Mouse (Mus musculus) adrenal gland, postnatal 14 days (tissue): ENCODE results near the gene Cx3cl1. TPM values are rescaled to one million over a fixed set of nuclear protein-coding genes. Genes with fewer than 3 reads are reported as not detected.

Experiments
- DNase-seq: peaks from one replicate; pipeline ENCODE4 v3.0.0; 2021; ENCODE audit warnings: mixed read lengths
- total RNA-seq: library from RNA; stranded (reverse); gene quantifications from 2 replicates; pipeline ENCODE4 v1.2.3, GENCODE M21; 2021

Cx3cl1 gene
- total RNA-seq, 1 experiment from 2014 or later = 16.2 TPM

DNA sequence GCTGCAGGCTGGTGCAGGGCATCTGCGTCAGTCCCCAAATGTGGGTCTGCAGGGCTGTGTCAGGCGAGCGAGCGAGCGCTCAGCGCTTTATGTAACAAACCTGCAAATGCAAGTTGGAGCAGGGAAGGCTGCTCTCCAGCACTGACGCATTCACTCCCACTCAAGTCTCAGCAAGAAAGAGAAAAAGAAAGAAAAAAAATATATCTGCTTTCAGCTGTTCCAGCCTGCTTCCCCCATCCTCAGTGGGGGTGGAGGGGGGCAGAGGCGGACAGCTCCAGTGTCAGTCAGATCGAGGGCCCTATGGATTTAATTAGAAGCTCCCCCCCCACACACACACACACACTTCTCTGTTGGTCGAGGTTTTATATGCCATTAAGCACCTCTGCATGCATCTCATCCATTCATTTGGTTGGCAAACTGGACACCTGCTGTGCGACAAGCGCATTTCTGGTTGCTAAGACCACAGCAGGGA, 1.9 kb downstream of the Cx3cl1 start:
- no peak for DNase-seq

DNA sequence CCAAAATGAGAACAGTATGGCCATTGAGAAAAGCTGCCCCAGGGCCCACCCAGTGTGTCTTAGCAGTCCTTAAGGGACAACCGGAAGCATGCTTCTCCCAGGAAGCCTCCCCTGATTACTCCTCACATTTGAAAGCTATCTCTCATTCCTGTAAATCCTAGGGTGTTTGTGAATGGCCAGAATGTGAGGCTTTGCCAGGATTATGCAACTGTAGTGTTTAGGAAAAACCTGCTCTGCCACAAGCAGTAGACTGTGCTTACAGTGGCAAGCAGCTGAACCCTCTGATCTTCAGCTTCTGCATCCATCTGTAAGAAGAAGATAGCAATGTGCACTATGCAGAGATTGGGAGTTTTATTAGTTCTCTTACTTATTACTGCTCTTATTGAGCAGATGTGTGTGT, 2.8 kb downstream of the Cx3cl1 start:
- DNase-seq = no peak

DNA sequence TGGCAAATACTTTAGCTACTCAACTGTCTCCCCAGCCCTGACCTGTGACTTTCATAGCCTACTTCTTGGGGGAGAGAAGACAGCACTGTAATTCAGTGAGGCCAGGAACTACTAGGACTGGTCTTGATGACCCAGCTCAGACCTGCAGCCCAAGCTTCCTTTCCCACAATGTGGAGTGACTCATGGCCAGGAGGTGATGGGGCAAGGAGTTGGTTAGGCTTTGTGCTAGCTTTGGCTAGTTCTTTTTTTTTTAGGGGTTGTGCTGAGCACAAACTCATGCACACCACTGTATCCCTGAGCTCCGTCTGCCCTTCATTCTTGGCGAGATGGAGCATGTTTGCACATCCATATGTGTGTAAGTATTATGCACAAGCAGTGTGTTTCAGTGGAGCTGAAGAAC, 4.5 kb downstream of the Cx3cl1 start:
- DNase-seq = no peak

DNA sequence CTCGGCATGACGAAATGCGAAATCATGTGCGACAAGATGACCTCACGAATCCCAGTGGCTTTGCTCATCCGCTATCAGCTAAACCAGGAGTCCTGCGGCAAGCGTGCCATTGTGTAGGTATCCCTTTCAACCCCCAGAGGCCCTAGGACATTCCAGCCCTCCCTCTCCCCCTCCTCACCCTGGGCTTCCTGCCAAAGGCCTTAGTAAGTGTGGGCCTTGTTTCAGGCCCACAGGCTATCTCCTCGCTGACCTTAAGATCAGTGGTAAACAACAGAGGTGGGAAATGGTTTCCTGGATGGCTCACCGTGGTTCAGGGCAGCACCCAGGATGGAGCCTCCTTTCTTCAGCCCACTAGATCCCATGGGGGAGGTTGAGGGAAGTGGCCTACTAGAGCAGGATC, 6.2 kb downstream of the Cx3cl1 start:
- DNase-seq = no peak

DNA sequence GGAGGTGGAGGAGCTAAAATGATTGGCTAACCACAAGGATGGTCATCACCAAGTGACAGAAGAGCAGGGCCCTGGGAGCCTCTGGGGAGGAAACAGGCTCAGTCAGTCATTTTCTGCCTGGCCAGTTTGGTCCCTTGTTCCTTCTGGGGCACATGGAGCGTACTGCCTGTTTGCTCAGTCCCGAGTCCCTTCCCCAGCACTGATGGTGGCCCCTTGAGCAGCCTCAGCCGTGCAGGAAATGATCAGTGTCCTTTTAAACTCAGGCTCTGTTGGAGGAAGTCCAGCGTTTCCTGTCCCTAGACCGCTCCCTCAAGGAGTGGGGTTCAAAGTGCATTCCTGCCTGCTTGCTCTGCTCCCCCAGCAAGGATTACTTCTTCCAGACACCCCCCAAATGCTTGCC, 6.7 kb downstream of the Cx3cl1 start:
- DNase-seq = peak; percentile 47

DNA sequence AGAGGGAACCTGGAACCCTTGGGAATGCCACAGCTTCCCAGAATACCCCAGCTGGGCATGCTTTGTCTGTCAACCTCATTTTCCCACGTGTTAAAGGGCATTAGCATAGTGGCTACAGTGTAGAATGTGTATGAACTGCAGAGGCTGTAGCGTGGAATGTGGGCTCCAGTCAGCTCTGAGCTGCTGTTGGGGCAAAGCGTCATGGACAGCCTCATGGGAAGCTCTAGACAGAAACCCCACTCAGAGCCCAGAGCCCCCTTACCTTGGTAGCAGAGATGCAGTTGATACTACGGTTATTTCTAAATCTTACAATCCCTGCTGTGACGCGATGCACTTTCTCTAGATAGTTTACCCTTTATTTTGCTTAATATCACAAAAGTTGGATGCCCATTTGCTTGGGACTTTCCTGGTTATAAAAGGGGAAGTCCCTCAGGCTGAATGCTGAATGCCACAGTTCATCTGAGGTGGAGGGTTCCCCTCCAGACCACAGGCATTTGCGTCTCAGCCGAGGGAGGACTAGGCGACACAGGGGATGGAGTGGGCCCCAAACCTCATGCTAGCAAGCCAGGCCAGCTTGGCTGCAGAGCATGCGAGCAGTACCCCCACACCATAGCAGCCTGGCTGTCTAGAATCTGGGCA, 7.2 kb downstream of the Cx3cl1 start:
- DNase-seq = no peak

DNA sequence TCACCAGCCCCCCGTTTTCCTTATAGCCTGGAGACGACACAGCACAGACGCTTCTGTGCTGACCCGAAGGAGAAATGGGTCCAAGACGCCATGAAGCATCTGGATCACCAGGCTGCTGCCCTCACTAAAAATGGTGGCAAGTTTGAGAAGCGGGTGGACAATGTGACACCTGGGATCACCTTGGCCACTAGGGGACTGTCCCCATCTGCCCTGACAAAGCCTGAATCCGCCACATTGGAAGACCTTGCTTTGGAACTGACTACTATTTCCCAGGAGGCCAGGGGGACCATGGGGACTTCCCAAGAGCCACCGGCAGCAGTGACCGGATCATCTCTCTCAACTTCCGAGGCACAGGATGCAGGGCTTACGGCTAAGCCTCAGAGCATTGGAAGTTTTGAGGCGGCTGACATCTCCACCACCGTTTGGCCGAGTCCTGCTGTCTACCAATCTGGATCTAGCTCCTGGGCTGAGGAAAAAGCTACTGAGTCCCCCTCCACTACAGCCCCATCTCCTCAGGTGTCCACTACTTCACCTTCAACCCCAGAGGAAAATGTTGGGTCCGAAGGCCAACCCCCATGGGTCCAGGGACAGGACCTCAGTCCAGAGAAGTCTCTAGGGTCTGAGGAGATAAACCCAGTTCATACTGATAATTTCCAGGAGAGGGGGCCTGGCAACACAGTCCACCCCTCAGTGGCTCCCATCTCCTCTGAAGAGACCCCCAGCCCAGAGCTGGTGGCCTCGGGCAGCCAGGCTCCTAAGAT, 7.9 kb downstream of the Cx3cl1 start:
- DNase-seq = no peak

DNA sequence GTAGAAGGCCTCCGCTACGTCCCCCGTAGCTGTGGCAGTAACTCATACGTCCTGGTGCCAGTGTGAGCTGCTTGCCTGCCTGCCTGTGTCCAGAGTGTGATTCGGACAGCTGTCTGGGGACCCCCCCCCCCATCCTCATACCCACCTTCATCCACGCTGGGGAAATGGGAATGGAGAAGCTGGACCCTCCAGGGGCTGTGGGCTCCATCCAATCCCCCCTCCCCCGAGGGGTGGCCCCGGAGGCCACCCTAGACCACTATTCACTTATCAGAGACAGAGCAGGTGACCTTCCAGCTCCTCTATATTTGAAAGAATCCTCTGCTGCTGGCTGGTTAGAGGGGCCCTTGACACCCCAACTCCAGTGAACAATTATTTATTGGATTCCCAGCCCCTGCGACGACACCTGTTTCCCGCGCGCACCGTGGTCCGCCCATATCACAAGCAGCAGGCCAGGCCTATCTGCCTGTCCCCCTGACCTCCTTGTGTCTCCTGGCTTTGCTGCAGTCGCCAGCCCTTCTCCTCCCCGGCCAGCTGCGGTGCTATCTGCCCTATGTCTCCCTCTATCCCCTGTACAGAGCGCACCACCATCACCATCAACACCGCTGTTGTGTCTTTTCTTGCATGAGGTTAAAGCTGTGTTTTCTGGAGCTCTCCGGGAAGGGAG, 8.8 kb downstream of the Cx3cl1 start:
- DNase-seq = no peak

DNA sequence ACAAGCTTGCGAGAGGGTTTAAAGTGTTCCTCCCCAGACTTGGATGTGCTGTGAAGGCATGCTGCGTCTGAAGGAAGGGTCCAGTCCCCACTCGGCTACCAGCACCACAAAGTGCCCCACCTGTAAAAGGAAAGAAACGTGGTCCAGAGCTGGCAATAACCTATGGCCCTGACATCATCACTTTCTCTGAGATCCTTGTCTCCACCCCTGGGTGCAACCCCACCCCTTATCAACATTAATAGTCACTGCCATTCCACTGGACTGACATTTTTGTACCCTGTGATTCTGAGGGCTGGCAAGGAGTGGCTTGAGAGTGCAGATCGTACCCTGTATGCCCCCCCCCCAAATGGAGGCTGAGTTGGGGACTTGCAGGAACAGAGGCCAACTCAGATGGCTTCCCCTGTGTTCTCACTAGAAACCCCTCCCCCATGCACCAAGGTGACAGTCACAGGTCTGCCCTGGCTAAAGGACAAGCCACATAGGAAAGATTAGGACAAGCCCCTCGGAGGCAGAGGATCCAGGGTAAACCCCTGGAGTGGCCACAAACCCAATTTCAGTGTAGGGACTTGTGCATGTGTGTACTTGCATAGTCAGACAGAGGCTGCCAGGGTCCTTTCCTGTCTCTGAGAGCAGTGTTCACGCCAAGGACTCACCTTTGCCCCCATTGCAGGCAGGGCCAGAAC, 9.5 kb downstream of the Cx3cl1 start:
- no peak for DNase-seq

DNA sequence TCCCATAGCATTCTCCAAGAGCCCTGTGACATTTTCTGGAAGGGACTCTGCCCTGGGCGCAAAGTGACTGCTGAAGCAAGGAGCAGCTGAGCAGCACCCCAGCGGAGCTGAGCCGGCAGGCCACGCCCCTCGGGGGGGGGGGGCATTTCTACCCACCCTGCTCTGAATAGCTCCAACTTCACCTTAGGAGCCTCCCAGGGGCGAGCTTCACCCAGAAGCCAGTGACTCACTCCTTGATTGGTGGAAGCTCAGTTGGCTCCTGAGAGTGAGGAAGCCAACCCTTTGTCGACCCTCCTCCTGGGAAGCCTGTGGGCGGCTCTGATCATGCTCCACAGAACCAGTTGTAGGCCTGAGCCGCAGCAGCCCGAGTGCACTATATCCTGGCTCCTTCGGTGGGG, 10.0 kb downstream of the Cx3cl1 start:
- peak; percentile 61 for DNase-seq

DNA sequence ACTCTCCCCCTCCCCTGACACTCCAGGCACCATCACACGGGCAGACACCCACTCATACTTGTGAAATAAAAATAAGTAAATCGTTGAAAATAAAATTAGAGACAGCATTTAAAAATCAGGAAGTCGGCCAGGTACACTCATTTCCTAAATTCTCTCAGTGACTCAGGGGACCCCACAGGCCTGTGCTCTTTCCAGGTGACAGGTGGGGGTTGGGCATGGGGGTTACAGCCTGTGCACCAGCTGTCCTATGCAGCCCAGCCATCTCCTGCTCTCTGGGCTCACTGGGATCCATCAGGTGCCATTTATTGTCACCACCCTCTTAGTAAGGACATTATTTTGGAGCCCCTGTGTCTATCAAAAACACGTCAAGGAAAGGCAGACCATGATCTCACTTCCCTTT, 12.1 kb downstream of the Cx3cl1 start:
- DNase-seq = no peak

DNA sequence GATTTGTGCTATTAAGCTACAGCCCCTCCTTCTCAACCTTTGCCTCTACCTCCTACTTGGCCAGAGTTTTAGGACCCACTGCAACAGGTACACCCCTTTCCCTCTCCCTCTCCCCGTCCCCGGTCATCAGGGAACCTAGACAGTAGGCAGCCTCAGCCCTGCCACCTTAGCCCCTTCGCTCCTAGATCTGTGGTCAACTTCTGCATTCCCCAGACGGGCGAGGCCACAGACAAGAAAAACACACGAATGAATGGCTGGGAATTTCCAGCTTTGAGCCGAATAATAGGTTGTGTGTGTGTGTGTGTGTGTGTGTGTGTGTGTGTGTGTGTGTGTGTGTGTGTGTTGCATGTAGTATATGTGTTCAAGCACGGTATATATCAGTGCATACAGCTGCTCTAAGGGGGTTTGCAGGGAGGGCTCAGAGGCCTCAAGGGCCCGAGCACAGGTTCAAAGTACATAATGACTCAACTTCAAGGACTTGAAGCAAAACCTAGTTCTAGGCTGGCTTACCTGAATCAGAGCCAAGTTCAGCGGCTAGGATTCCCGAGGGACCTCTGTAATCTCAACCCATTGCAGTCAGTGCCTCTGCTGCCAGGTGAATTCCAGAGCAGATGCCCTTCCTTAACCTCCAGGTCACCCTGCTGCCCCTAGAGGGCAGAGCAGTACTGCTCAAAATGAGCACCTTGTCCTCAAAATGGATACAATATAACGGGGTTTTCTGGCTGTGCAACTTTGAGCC, 13.6 kb downstream of the Cx3cl1 start:
- DNase-seq = peak; percentile 77

DNA sequence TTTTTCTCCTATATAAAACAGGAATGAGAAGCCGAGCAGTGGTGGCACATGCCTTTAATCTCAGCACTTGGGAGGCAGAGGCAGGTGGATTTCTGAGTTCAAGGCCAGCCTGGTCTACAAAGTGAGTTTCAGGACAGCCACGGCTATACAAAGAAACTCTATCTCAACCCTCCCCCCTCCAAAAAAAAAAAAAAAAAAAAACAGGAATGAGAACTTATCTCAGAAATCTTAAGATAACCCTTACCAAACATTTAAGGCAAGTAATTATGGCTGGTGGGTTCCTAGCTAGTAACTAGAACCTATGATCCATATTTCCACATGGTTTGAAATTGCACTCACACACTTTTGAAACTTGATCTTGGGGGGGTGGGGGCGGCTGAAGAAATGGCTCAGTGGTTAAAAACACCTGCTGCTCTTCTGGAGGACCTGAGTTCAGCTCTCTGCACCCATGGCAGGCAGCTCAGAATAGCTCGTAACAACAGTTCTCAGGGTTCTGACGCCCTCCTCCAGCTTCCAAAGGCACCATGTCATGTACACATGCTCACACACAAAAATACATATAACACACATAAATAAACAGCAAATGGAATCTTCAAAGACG, 14.3 kb downstream of the Cx3cl1 start:
- no peak for DNase-seq

DNA sequence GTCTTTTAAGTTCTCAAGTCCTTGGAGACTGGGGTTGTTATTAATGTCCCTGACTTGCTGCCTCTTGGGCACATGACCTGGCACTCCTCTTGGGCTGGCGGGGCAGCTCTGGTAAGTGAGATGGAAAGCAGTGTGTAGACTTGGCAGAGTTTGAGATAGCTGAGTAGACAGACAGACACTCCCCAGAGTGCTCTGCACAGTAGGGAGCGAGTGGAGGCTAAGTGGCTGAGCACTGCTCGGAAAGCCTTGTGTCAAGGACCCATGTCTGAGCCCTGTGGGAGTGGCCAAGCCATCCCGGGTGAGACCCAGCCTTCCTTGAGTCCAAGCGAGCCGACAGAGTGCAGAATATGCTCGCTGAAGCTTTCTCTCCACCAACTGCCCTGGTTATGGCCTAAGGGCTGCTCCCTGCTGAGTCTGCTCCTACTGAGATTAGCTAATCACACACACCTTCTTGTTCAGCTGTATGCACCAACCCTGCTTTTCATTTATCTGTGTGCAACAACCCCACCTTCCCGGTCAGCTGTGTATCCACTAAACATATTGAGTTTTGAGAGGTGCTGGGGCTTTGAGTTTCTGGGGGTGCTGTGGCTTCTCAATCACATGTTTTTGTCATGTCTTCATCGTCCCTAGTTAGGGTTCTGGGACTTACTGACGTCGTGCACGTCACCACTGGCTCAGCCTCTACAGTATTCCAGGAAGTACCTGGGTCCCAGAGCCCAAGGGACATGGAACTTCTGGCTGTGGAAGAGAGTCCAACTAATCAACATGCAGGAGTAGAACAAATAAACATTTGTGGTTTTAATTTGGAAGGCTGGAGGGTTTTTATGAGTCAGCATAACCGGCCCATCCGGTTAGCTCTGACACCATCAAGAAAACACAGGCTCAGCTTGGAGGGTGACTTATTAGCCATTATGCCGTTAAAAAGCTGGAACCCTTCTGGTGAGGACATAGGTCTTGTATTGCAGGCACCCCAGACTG, 16.0 kb downstream of the Cx3cl1 start:
- peak; percentile 69 for DNase-seq

DNA sequence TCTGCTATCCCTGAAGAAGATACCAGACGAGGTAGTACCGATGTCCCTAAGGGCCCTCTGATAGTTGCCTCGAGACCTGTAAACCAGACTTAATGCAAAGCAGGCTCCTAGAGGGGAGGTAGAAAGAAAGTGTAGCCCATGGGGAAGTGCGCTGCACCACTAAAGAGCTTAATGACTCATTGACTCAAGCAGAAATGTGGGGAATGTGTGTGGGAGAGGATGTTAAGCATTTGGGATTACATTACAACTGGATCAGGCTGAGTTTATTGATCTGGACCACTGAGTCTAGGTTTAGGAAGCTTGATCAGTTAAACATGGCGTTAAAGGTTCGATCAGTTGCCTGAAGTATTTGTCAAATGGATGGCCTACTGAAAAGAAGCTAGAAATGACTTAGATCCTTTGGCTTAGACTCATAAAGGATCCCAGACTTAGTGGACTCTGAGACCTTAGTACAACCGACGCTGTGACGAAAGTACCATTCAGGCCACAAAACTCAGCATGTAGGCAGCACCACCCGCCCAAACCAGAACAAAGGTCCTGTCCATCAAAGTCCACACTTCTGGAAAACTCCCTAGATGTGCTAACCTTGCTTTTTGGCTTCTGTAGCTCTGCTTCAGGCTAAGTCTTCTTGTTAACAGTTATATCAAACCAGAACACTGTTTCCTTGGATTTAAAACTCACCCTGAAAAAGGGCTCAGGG, 17.6 kb downstream of the Cx3cl1 start:
- DNase-seq = no peak

DNA sequence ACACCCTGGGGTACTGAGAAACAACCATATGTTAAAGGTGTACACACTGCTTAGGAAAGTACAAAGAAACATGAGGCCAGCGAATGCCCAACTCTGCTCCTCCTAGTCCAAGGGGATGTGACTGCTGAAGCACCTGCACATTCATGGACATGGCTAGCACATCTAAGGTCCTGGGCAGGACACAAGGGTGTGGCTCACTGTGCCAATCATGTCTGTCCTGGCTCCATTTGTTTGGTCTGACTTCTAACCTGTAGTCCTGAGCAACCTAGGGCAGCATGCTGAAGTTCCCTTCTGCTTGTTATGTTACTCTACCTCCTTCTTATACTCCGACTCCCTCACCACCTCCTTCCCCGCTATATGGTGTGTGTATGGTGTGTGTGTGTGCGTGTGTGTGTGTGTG, 22.6 kb downstream of the Cx3cl1 start:
- no peak for DNase-seq

DNA sequence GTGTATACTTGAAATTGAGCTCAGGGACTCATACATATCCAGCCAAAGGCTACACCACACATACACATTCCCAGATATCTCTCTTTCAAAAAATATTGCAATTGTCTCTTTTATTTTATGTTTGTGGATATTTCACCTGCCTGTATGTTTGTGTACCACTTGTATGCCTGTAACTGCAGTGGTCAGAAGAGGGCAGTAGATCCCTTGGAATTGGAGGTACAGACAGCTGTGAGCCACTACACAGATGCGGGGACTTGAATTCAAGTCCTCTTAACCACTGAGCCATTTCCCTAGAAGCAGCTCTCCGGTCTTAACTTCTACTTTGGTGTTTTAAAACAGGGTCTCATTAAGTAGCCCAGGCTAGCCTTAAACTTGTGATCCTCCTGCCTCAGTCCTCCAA, 23.0 kb downstream of the Cx3cl1 start:
- no peak for DNase-seq

DNA sequence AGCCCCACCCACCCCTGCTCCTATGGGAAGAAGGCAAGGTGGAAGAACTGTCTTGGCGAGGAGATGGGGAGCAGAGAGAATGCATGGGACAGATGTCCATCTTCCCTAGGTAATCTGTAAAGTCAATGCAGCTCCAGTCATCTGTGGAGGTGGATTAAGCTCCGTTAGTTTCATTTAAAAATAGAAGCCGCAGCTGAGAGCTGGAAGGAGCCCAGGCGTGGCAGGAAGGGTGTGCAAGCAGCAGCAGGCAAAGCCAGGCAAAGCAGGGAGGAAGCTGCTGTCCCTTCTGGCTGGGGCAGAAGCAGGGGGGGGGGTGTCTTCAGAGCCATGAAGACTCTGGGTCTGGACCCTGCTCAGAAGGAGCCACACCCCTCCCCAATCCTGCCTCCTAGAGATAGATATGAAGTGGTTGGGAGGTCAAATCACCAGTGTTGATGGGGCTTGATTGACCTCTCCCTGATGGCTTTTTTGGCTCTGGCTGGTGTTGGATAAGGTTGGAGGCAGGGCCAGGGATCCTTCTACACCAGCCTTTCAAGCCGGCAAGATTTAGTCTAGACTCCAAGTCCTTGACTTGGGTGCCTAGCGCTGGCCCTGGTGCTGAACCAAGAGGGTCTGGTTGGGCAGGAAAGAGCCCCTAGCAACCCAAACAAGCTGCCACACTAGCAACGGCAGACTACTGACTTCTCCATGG, 28.6 kb downstream of the Cx3cl1 start:
- no peak for DNase-seq
